Mouse (Mus musculus): ENCODE results near the gene Yy1.

Yy1 gene

GRCm38 (mm10) chr12:108857589-108858184 is 64.9 kb downstream of the Yy1 start:
- no peak for DNase-seq (ENCODE audit: low spot score)

GRCm38 (mm10) chr12:108858486-108858885 is 65.7 kb downstream of the Yy1 start:
- no peak for DNase-seq (ENCODE audit: low spot score)

- DNase-seq (ENCODE audit: low spot score) = no peak
Observed at GRCm38 (mm10) chr12:108865007-108865494, 72.3 kb downstream of the Yy1 start.

GRCm38 (mm10) chr12:108869575-108869974 is 76.8 kb downstream of the Yy1 start:
- no peak for DNase-seq (ENCODE audit: low spot score)
